Mouse (Mus musculus): ENCODE results near the gene Etnk2.
A peak's percentile ranks its signal among the peaks of the same experiment; 100 is the strongest.

The Etnk2 gene

DNA sequence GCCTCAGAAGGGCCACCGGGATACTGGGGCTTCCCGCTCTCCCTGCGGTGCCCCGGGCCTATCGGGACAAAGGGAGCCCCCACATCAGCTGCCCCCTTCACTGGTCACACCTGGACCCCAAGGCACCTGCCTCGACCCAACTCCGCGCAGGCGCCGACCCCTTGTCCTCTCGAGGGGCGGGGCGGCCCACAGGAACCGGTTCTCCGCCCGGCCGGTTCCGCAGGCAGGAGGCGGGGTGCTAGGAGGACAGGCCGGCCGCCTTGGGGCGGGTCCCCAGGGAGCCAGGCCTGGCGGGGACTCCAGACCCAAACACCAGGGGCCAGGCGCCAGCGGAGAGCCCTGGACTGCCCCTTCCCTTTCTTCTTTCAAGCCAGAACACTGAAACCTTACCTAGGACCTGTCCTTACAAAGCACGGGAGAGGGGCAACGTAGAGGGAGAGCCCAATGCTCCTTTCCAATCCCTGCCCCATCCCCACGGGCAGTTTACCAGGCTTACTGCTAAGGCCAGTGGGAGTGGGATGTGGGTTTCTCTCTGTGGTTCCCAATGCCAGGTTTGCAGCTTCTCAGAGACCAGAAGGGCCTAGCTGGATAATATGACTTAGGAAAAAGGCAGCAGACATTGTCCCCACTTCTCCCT lies 54.9 kb downstream of the Etnk2 start:
- DNase-seq, result peak; percentile 21 to 24

DNA sequence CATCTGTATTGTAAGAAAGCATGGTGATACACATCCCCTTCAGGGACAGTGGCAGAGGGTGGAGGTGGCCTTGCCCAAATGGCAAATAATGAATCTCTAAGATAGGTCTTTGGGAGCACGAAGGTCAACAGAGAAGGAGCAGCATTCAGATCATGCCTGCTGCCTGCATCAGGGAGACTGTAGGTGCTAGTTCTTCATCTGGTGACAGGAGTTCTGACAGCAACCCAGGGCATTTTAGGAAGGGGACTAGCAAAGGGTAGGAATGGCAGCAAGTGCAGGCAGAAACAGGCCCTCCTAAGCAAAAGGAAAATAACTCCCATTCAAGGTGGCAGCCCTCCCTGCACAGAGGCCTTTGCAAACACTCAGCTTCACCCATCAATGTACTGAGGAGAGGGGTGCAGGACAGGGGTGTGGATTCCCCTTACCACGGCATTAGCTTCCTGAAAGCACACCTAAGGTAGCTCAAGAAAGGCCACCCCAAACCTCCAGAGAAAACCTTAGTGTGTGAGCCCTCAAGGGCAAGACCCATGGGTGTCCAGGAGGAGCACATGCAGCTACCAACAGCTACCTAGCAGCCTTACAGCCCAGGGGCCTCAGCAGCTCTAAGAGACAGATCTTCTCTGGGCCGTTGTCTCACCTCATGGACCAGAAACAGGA lies 55.9 kb downstream of the Etnk2 start:
- no peak for DNase-seq

DNA sequence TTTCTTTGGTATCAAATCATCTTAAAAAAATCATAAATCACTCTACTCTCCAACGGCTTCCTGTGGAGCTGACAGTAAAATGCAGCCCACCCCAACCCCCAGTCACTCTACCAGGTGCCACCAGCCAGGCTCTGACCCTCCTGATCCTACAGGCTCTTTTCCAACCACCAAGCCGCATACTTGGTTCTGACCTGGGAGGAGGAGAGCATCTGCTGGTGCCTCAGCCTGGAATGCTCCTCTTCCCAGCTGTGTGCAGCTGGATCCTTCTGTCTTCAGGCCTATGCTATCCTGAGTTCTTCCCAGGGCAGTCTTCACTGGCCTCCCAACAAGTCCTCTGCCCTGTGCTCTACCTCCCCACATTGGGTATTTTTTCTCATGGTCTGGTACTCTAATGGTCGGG lies 57.1 kb downstream of the Etnk2 start:
- no peak for DNase-seq

DNA sequence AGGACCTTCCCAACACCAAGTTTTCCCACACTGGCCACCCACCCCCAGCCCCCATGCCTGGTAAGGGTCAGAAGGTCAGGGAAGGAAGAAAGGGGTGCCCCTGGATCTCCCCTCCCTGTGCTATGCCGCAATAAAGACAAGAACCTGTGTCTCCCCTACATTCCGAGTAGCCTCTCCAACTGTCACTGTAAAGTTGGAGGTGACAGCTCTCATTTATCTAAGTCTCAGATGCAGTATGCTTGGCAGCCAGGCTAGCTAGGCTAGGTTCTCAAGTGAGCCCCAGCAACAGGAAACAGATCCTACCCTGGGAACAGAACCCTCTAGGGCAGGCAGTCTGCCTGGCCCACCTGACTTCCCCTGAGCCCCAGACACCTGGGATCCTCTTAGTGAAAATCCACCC lies 57.7 kb downstream of the Etnk2 start:
- no peak for DNase-seq

- DNase-seq, result no peak
These were observed 58.7 kb downstream of the Etnk2 start for GRCm38 (mm10) chr1:133421975-133422570.

DNA sequence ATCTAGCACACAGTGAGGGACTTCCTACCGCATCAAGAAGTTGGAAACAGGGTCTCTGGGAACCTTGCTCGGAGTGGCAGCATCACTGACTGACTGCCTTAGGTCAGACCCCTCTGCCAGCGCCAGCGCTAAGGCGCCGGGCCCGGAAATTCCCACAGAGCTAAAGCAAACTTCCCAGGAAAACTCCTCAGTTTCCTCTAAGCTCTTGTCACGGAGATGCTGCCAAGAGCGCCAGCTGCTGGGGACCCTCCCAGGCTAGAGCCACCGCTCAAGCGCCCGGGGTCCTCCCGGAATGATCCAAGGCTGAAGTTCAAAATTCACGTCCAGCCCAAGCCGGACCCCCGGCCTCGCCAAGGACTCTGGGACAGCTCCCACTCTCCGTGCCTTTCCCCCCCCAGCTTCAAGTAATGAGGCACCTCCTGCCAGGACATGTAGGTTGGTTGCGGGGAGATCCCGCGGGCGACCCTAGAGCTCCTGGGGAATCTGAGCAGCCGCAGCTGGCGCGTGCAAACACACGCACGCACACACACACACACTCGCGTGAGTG lies 59.3 kb downstream of the Etnk2 start:
- no peak for DNase-seq

DNA sequence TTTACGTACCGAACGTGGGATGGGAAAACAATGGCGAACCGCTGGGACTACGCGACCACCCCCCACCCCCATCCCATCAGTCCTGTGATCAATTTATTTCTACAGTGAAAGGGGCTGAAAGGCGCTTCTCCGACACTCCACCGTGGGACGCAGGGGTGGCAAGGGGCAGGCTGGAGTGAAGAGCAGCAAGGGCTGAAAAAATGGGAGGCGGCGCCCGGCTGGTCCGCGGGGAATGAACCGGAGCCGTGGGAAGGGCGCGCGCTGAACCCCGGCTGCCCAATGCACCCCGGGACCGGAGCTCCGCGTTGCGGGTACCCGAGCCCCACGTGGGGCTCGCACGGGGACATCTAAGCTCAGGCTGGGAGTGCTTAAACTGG lies 59.8 kb downstream of the Etnk2 start:
- no peak for DNase-seq

- DNase-seq, result no peak
These were observed 60.4 kb downstream of the Etnk2 start, which contains the start of gene Sox13 for GRCm38 (mm10) chr1:133423543-133424480. TSS of gene Sox13 (minus strand) at chr1:133424377.

- DNase-seq, result no peak
These were observed 61.3 kb downstream of the Etnk2 start for GRCm38 (mm10) chr1:133424547-133425140.

All from thymus, adult 18-20 months (tissue).